Mouse (Mus musculus) heart, embryonic 10.5 days (tissue): Measurements from ENCODE around the gene Angptl8. TPM values are rescaled to one million over a fixed set of nuclear protein-coding genes. Genes with fewer than 3 reads are reported as not detected.

Source experiments
- DNase-seq: peaks from one replicate; pipeline ENCODE4 v3.0.0-alpha.2; 2017; ENCODE audit warnings: low spot score
- H3K27ac ChIP-seq: fragments of 300-500 bp; sonication (generic); 2 replicates; pipeline ENCODE4 v1.5.1; 2016; ENCODE audit warnings: mild to moderate bottlenecking
- H3K27me3 ChIP-seq: fragments of 300-500 bp; sonication (generic); 2 replicates; pipeline ENCODE4 v1.6.1; 2016; ENCODE audit warnings: mild to moderate bottlenecking; ENCODE audit not compliant: poor library complexity, insufficient read depth, severe bottlenecking
- H3K36me3 ChIP-seq: fragments of 300-500 bp; sonication (generic); 2 replicates; pipeline ENCODE4 v1.6.1; 2016; ENCODE audit warnings: mild to moderate bottlenecking, moderate library complexity
- H3K4me1 ChIP-seq: fragments of 300-500 bp; sonication (generic); 2 replicates; pipeline ENCODE4 v1.6.1; 2016; ENCODE audit warnings: mild to moderate bottlenecking
- H3K4me3 ChIP-seq: fragments of 300-500 bp; sonication (generic); 2 replicates; pipeline ENCODE4 v1.5.1; 2016; ENCODE audit warnings: mild to moderate bottlenecking, moderate library complexity
- H3K9me3 ChIP-seq: fragments of 300-500 bp; sonication (generic); 2 replicates; pipeline ENCODE4 v1.6.1; 2016; ENCODE audit warnings: mild to moderate bottlenecking, moderate library complexity
- WGBS: fragments of 180-500 bp; shearing (Covaris S2); methylation state at CpG from one replicate; pipeline ENCODE4 v1.1.7; 2016; 5-methylcytosine and 5-hydroxymethylcytosine counted together
- polyA plus RNA-seq: library from polyadenylated mRNA; unstranded; fragments of >200 nt; fragmentation: Nextera tagmentation; extraction: Ambion mirVana; gene quantifications from 2 replicates; pipeline ENCODE4 v1.2.1, GENCODE M21; 2016

Angptl8 gene
- polyA plus RNA-seq, 1 experiment from 2014 or later, result 5.7 TPM

DNA sequence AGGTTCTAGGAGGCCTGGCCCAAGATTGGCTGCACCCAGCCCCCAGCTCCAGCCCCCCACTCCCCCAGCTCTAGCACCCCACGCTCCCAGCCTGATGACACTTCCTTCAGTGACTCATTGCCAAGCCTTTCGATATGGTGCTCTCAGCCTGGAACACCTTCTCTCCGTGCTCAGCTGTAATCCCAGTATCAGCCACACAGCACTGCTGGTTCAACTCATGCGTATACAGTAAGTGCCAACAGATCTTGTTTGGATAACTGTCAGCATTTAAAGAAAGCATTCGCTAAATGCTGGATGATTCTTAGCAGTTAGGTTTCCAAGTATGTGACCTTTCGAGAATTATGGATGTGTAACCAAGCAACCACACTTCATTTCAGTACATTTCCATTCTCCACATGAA is 7.8 kb downstream of the Angptl8 start:
- no peak for DNase-seq
- Histone ChIP-seq H3K27me3 (no peaks in the 10 kb centered on the region), H3K36me3 (peaks cover 77% of the 10 kb centered on the region), H3K4me1 (peaks cover 48% of the 10 kb centered on the region), H3K27ac (peak overlapping the region; percentile 64; the same call in 1 of the 2 replicates), H3K9me3 (no peaks in the 10 kb centered on the region), H3K4me3 (no peak overlapping the region)
- 72% methylated on average over 6 of the region's 6 CpGs for WGBS

- no peak for DNase-seq
- Histone ChIP-seq H3K4me1 (peaks cover 64% of the 10 kb centered on the region), H3K36me3 (peaks cover 55% of the 10 kb centered on the region), H3K27me3 (no peaks in the 10 kb centered on the region), H3K27ac (peak overlapping the region; percentile 90), H3K9me3 (no peaks in the 10 kb centered on the region), H3K4me3 (no peak overlapping the region)
- 43% methylated on average over 14 of the region's 14 CpGs for WGBS
Observed at GRCm38 (mm10) chr9:21845381-21846080, 10.2 kb downstream of the Angptl8 start.

GRCm38 (mm10) chr9:21846755-21847341 is 11.5 kb downstream of the Angptl8 start:
- Histone ChIP-seq H3K4me1 (peaks cover 69% of the 10 kb centered on the region), H3K9me3 (no peaks in the 10 kb centered on the region), H3K27me3 (no peaks in the 10 kb centered on the region), H3K36me3 (peaks cover 42% of the 10 kb centered on the region), H3K27ac (peak overlapping the region; percentile 90), H3K4me3 (peak overlapping the region; percentile 53)
- peak; percentile 86 for DNase-seq
- WGBS, result 8% methylated on average over 11 of the region's 11 CpGs

- 15% methylated on average over 3 of the region's 3 CpGs for WGBS
- H3K27ac ChIP-seq, result peak overlapping the region; percentile 90
- peaks cover 69% of the 10 kb centered on the region for H3K4me1 ChIP-seq
- no peaks in the 10 kb centered on the region for H3K9me3 ChIP-seq
- H3K36me3 ChIP-seq, result peaks cover 36% of the 10 kb centered on the region
- no peaks in the 10 kb centered on the region for H3K27me3 ChIP-seq
- H3K4me3 ChIP-seq, result peak overlapping the region; percentile 53
- DNase-seq, result no peak
Observed at GRCm38 (mm10) chr9:21847425-21847824, 12.1 kb downstream of the Angptl8 start.

DNA sequence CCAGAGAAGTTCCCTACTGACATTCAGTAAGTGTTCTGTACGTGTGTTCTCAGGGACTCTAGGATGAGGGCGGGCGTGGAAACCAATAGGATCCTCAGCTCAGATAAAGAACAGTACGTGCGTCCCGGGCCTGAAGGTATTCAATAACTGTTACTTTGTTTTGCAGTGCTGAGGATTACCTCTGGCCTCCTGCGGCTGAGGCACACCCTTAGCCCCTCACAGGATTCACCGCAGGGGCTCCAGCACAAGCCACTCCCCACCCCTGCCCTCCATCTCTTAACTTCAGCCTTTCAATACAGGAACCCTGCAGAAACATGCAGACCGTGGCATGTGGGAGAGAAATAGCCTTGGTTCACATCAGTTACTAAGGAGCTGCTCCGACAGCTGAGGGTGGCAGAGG is 12.6 kb downstream of the Angptl8 start:
- Histone ChIP-seq H3K36me3 (peaks cover 31% of the 10 kb centered on the region), H3K4me1 (peaks cover 68% of the 10 kb centered on the region), H3K27me3 (no peaks in the 10 kb centered on the region), H3K4me3 (peak overlapping the region; percentile 53; the same call in 1 of the 2 replicates), H3K27ac (peak overlapping the region; percentile 90), H3K9me3 (no peaks in the 10 kb centered on the region)
- 28% methylated on average over 10 of the region's 10 CpGs for WGBS
- DNase-seq, result no peak

DNA sequence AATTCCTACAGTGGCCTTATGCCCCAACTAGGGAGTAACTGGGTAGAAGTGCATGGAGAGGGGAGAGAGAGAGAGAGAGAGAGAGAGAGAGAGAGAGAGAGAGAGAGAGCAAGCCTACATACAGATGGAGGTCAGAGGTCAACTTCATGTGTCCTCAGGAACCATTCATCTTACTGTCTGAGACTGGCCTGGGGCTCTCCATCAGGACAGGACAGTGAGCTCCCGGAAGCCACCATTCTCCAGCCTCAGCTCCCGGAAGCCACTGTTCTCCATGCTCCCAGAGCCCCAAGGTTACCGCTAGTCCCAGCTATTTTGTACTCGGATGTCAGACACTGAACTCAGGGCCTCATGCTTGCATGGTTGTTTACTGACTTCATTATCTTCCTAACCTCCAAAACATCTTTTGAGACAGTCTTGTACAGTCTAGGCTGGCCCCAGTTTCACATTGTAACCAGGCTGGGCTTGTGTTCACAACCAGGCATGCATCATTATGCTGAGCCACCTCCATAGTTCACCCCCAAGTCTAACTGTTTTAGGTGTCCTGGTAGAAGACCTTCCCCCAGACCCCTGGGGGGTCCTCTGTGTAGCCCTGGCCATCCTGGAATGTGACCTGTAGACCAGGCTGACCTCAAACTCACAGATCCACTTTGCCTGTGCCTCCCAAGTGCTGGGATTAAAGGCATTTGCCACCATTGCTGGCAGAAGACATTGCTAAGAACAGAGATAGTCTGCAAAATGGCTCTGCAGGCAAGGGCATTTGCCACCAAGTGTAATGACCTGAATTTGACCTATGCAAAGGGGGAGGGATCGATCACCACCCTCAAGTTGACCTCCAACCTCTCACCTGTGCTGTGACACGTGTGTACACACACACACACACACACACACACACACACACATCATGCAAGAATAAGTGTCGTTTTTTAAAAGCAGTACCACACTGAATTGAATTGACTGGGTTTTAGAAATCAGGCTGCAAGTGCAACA is 14.7 kb downstream of the Angptl8 start:
- Histone ChIP-seq H3K36me3 (peaks cover 12% of the 10 kb centered on the region), H3K27me3 (no peaks in the 10 kb centered on the region), H3K9me3 (no peaks in the 10 kb centered on the region), H3K4me3 (peak overlapping the region; percentile 82; the same call in 1 of the 2 replicates), H3K4me1 (peaks cover 61% of the 10 kb centered on the region), H3K27ac (peak overlapping the region; percentile 66)
- WGBS, result 64% methylated on average over 7 of the region's 7 CpGs
- DNase-seq, result no peak

GRCm38 (mm10) chr9:21851084-21851483 is 15.8 kb downstream of the Angptl8 start:
- Histone ChIP-seq H3K27ac (peak overlapping the region; percentile 92), H3K9me3 (no peaks in the 10 kb centered on the region), H3K4me1 (peaks cover 50% of the 10 kb centered on the region), H3K27me3 (no peaks in the 10 kb centered on the region), H3K4me3 (peak overlapping the region; percentile 82), H3K36me3 (peaks cover 1% of the 10 kb centered on the region)
- no peak for DNase-seq
- 73% methylated on average over 3 of the region's 3 CpGs for WGBS

DNA sequence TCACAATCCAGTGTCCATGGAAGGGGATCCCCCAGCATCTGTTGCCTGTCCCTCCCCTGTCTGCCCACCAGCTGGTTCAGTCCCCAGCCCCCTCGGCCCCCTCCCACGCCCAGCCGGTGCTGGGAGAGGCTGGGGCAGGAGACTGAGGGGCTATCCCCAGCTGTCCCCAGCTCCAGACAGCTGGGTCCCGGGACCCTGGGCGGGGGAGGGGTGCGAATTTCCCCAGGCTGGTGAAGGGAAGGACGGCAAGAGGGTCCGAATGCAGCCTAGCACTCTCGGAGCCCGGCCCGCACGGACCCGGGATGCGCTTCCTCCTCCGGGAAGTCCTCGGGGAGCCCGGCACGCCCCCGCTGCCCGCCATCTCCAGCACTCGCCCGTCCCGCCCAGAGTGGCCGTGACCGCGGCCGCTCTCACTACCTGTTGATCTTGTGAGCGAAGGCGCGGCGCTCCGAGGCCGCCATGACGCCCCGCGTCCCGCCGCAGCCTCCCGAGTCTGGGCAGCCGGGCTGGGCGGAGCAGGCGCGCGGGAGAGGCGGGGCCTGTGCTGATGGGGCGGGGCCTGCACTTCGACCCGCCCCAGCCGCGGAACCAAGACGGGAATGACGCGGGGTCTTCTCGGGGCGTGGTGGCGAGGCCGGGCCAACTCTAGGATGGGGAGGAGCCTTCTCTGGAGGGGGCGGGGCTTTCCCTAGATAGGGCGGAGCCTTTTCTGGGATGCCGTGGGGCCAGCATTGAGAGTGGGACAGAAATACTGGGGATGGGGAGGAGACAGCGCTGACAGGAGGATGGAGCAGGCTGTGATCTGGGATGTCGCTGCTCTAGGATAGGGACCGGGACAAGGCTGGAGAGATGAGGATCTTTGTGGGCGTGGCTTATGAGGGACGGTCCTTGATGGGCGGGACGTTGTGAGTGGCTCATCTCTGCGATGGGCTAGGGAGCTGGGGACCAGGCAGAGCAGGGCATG is 17.1 kb downstream of the Angptl8 start, which contains the start of gene Dock6:
Dock6 (minus strand) TSS at position 508 of the 964 bp plus-strand sequence.
- WGBS, result 1% methylated on average over 68 of the region's 68 CpGs
- Histone ChIP-seq H3K4me3 (peak within 1 kb of the TSS; percentile 82), H3K36me3 (no peaks in the 10 kb centered on the region), H3K4me1 (peaks cover 38% of the 10 kb centered on the region), H3K9me3 (no peaks in the 10 kb centered on the region), H3K27me3 (no peaks in the 10 kb centered on the region), H3K27ac (peak within 1 kb of the TSS; percentile 92)
- peak; percentile 96 for DNase-seq

- Histone ChIP-seq H3K36me3 (no peaks in the 10 kb centered on the region), H3K4me3 (no peak overlapping the region), H3K27ac (no peak overlapping the region), H3K27me3 (no peaks in the 10 kb centered on the region), H3K9me3 (no peaks in the 10 kb centered on the region), H3K4me1 (peaks cover 26% of the 10 kb centered on the region)
- no peak for DNase-seq
- 83% methylated on average over 5 of the region's 5 CpGs for WGBS
Observed at GRCm38 (mm10) chr9:21853961-21854360, 18.7 kb downstream of the Angptl8 start.

- 0 out of 2 replicates have a peak overlapping the region, but pooled peaks have one; percentile 1 for H3K27ac ChIP-seq
- DNase-seq, result no peak
Observed at GRCm38 (mm10) chr9:21854894-21855293, 19.6 kb downstream of the Angptl8 start.

GRCm38 (mm10) chr9:21857501-21857900 is 22.2 kb downstream of the Angptl8 start:
- 38% methylated on average over 2 of the region's 2 CpGs for WGBS
- H3K27ac ChIP-seq, result no peak overlapping the region; the same call in 1 of the 2 replicates
- no peak for DNase-seq

More at GRCm38 (mm10) chr9:21854894-21855293, 19.6 kb downstream of the Angptl8 start:
- H3K9me3 ChIP-seq, result no peaks in the 10 kb centered on the region
- H3K27me3 ChIP-seq, result no peaks in the 10 kb centered on the region
- no peaks in the 10 kb centered on the region for H3K36me3 ChIP-seq
- H3K4me3 ChIP-seq, result no peak overlapping the region
- WGBS, result 80% methylated on average over 6 of the region's 6 CpGs
- H3K4me1 ChIP-seq, result peaks cover 21% of the 10 kb centered on the region

More at GRCm38 (mm10) chr9:21857501-21857900, 22.2 kb downstream of the Angptl8 start:
- Histone ChIP-seq H3K27me3 (no peaks in the 10 kb centered on the region), H3K36me3 (no peaks in the 10 kb centered on the region), H3K4me3 (no peak overlapping the region), H3K4me1 (peaks cover 4% of the 10 kb centered on the region; the same call in 1 of the 2 replicates), H3K9me3 (no peaks in the 10 kb centered on the region)
